8 mouse cellular contexts compared by ENCODE assay signal in the genomic region with DNA sequence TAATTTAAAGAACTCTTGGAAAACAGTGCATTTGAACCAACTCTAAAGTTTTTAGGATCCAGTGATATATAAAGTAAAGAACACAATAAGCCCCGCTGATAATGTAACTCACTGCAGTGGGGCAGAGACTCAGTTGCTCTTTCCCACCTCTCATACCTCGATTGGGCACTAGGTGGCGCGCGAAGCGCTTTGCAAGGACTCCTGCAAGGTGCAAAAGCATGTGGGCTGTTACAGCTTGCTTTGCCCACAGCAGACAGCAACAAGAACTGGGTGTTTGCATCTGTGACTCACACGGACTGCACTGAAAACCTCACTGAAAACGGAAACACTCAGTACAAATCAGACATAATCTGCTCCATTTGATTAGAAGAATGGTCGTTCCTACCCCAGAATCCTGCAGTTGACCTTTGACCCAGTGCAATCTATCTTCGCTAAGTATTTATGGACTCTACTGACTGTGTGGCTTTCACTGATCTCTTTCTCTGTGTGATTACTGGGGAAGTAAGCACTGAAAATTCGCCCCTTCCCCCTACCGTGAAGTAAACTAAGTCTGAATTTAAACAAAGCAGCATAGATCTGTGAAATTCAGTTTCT.
A peak's percentile ranks its signal among the peaks of the same experiment; 100 is the strongest.
DNase-seq lines count a peak whose midpoint lies in the region; ATAC-seq and TF ChIP-seq lines count a peak whose summit lies in the region.

No protein-coding gene starts in this region.

- TF ChIP-seq EP300 in heart, postnatal 0 days (IDR thresholded peaks at IDR 0.05; ENCODE audit: low read depth): no peak
- no peak for TF ChIP-seq EP300 in liver, postnatal 0 days (IDR thresholded peaks at IDR 0.05; ENCODE audit: low read depth)

- peaks cover 2% of the 10 kb centered on the region; the same call in 1 of the 2 replicates for H3K27me3 ChIP-seq in embryonic facial prominence, embryonic 13.5 days
- no peaks in the 10 kb centered on the region for H3K27me3 ChIP-seq in heart, postnatal 0 days (ENCODE audit: control insufficient read depth, insufficient read depth, low read length)
- no peaks in the 10 kb centered on the region for H3K27me3 ChIP-seq in liver, postnatal 0 days (ENCODE audit: insufficient read depth, low read length)

- H3K9me3 ChIP-seq in embryonic facial prominence, embryonic 13.5 days: no peaks in the 10 kb centered on the region
- H3K9me3 ChIP-seq in heart, postnatal 0 days (replicated peaks; ENCODE audit: control insufficient read depth, low read length): no peaks in the 10 kb centered on the region
- H3K9me3 ChIP-seq in liver, postnatal 0 days (ENCODE audit: low read length): no peaks in the 10 kb centered on the region

- 0 out of 2 replicates have a peak, but pooled peaks have one; percentile 62 for ATAC-seq in embryonic facial prominence, embryonic 13.5 days (ENCODE audit: insufficient number of reproducible peaks, insufficient read depth, low FRiP score, low TSS enrichment, low read depth)
- 0 out of 2 replicates have a peak, but pooled peaks have one; percentile 30 for ATAC-seq in heart, postnatal 0 days (ENCODE audit: insufficient read depth, low read depth)
- ATAC-seq in liver, postnatal 0 days: peak; percentile 62

- H3K4me1 ChIP-seq in embryonic facial prominence, embryonic 13.5 days: peaks cover 8% of the 10 kb centered on the region
- H3K4me1 ChIP-seq in heart, postnatal 0 days (ENCODE audit: control insufficient read depth, insufficient read depth): no peaks in the 10 kb centered on the region
- no peaks in the 10 kb centered on the region for H3K4me1 ChIP-seq in liver, postnatal 0 days (ENCODE audit: insufficient read depth)

- WGBS in embryonic facial prominence, embryonic 13.5 days: 6% methylated on average over 12 of the region's 12 CpGs
- WGBS in heart, postnatal 0 days: 10% methylated on average over 12 of the region's 12 CpGs
- 8% methylated on average over 12 of the region's 12 CpGs for WGBS in liver, postnatal 0 days (ENCODE audit: insufficient replicate concordance)

- H3K9ac ChIP-seq in embryonic facial prominence, embryonic 13.5 days: no peak overlapping the region
- H3K9ac ChIP-seq in heart, postnatal 0 days (replicated peaks; ENCODE audit: low read depth, low read length): no peak overlapping the region
- no peak overlapping the region; the same call in 1 of the 2 replicates for H3K9ac ChIP-seq in liver, postnatal 0 days (replicated peaks)

- peak; percentile 89 for TF ChIP-seq CTCF in heart, postnatal 0 days (IDR thresholded peaks at IDR 0.05; ENCODE audit: low read depth)
- peak; percentile 91 for TF ChIP-seq CTCF in liver, postnatal 0 days (IDR thresholded peaks at IDR 0.05; ENCODE audit: low read depth)

- no peak overlapping the region for H3K4me3 ChIP-seq in embryonic facial prominence, embryonic 13.5 days
- no peak overlapping the region for H3K4me3 ChIP-seq in heart, postnatal 0 days (ENCODE audit: low read depth, low read length)
- H3K4me3 ChIP-seq in liver, postnatal 0 days (ENCODE audit: low read depth, low read length): no peak overlapping the region

- DNase-seq in A20 (ENCODE audit: low read depth, low spot score): peak; percentile 31
- DNase-seq in adrenal gland, postnatal 4 days (ENCODE audit: low spot score in 2 of 2): peak; percentile 66 to 74
- peak; percentile 35 for DNase-seq in heart, postnatal 0 days (ENCODE audit: low spot score)
- DNase-seq in kidney, postnatal 4 days: peak; percentile 94 to 95
- peak; percentile 85 for DNase-seq in liver, postnatal 0 days
- DNase-seq in ovary, postnatal 14 days (ENCODE audit: low spot score): peak; percentile 88
- peak; percentile 72 for DNase-seq in thymus, postnatal 0 days (ENCODE audit: low spot score)

- H3K27ac ChIP-seq in embryonic facial prominence, embryonic 13.5 days: no peak overlapping the region
- H3K27ac ChIP-seq in heart, postnatal 0 days (ENCODE audit: low read depth): no peak overlapping the region
- H3K27ac ChIP-seq in liver, postnatal 0 days (ENCODE audit: low read depth): no peak overlapping the region

- no peaks in the 10 kb centered on the region for H3K36me3 ChIP-seq in embryonic facial prominence, embryonic 13.5 days
- H3K36me3 ChIP-seq in heart, postnatal 0 days (replicated peaks; ENCODE audit: control insufficient read depth, insufficient read depth, low read length): no peaks in the 10 kb centered on the region
- no peaks in the 10 kb centered on the region for H3K36me3 ChIP-seq in liver, postnatal 0 days (replicated peaks; ENCODE audit: insufficient read depth, low read length)

- H3K4me2 ChIP-seq in embryonic facial prominence, embryonic 13.5 days: no peak overlapping the region
- no peak overlapping the region for H3K4me2 ChIP-seq in heart, postnatal 0 days (ENCODE audit: low read depth, low read length)
- H3K4me2 ChIP-seq in liver, postnatal 0 days (ENCODE audit: low read depth, low read length): peak overlapping the region; percentile 38; the same call in 1 of the 2 replicates

Comparison
In these comparisons a context has a peak if more than half of its experiments do, and no peak if none do; other contexts are left out.
1. DNase-seq: peak in every context shown above with its lines; median percentile 94 in kidney, postnatal 4 days; 88 in ovary, postnatal 14 days; 85 in liver, postnatal 0 days; 72 in thymus, postnatal 0 days; 70 in adrenal gland, postnatal 4 days; 35 in heart, postnatal 0 days; 31 in A20.